Mouse (Mus musculus) megakaryocyte, embryonic 14.5 days (primary cell): ENCODE data around the gene Thbs2. TPM values are rescaled to one million over a fixed set of nuclear protein-coding genes. Genes with fewer than 3 reads are reported as not detected.
"Not testable (repeated sequence)": the region's sequence is repeated elsewhere in the genome, so short reads cannot be mapped to it uniquely, and the experiment has no call there.

Source experiments
- H3K27me3 ChIP-seq: replicated peaks from 2 replicates; pipeline ENCODE3; 2012; ENCODE audit warnings: inconsistent platforms
- H3K36me3 ChIP-seq: replicated peaks from 2 replicates; pipeline ENCODE3; 2012; ENCODE audit warnings: low read length, inconsistent platforms, mixed read lengths
- H3K4me1 ChIP-seq: 2 replicates; pipeline ENCODE4 v1.6.1; 2012; ENCODE audit warnings: inconsistent platforms
- H3K4me3 ChIP-seq: replicated peaks from 2 replicates; pipeline ENCODE3; 2012; ENCODE audit warnings: moderate library complexity, mild to moderate bottlenecking, inconsistent platforms
- H3K9me3 ChIP-seq: 2 replicates; pipeline ENCODE4 v1.6.1; 2012; ENCODE audit warnings: inconsistent platforms
- FLI1 ChIP-seq: IDR thresholded peaks from 2 replicates; pipeline ENCODE4 v1.6.1; 2012; ENCODE audit warnings: low read length, inconsistent platforms, mixed read lengths
- GATA1 ChIP-seq: IDR thresholded peaks from 3 replicates; pipeline ENCODE4 v1.6.1; 2012; ENCODE audit warnings: mixed read lengths, low read length, inconsistent platforms, borderline replicate concordance
- polyA plus RNA-seq: library from polyadenylated mRNA; stranded (reverse); fragments of >175 nt; gene quantifications from 2 replicates; pipeline ENCODE4 v1.2.3, GENCODE M21; 2012; ENCODE audit warnings: low replicate concordance; ENCODE audit not compliant: insufficient read depth

The Thbs2 gene
- polyA plus RNA-seq, 1 experiment = not detected

GRCm38 (mm10) chr17:14640351-14641115 lies 53.5 kb downstream of the Thbs2 start:
- Histone ChIP-seq H3K4me3 (no peak overlapping the region), H3K4me1 (no peaks in the 10 kb centered on the region), H3K36me3 (no peaks in the 10 kb centered on the region), H3K27me3 (no peaks in the 10 kb centered on the region), H3K9me3 (no peaks in the 10 kb centered on the region)
- TF ChIP-seq GATA1 (no peak), FLI1 (no peak)

DNA sequence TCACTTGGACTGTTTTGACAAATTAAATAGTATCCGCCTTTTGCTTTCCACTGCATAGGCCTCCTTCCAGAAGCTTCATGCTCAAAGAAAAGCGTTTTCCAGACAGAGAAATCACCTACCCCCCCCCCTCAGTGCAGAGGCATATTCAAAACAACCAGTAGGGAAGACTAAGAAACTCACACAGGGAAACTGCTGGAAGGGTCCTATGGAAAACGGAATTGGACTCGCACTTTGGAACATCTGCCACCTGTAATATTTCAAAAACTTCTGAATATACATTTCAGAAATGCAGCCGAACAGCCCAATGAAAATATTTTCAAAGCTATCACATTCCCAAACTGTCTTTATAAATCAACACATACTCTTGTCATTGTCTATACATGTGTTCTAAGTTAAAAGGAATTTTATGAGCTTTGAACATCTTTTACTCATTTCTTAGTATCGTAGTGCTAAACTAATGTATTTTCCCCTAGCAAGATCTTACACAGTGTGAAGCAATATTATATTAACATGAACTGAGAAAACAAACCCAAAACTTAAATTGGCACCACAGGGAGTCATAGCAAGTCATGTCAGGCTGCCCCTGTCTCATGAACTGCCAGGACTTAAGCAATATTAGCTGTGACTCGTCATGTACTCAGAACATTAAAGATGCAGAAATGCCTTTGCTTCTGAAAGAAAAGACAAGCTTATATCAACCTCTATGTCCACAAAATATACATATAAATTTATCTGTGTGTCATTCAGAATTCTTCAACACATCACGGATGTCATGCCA lies 58.3 kb downstream of the Thbs2 start:
- H3K4me1 ChIP-seq = no peaks in the 10 kb centered on the region
- TF ChIP-seq GATA1 = no peak
- no peak overlapping the region for H3K4me3 ChIP-seq
- no peaks in the 10 kb centered on the region for H3K27me3 ChIP-seq
- H3K36me3 ChIP-seq = no peaks in the 10 kb centered on the region
- H3K9me3 ChIP-seq = no peaks in the 10 kb centered on the region

GRCm38 (mm10) chr17:14628901-14629300 lies 65.1 kb downstream of the Thbs2 start:
- Histone ChIP-seq H3K4me3 (no peak overlapping the region), H3K36me3 (no peaks in the 10 kb centered on the region), H3K9me3 (no peaks in the 10 kb centered on the region), H3K27me3 (no peaks in the 10 kb centered on the region), H3K4me1 (no peaks in the 10 kb centered on the region)
- TF ChIP-seq GATA1 (no peak), FLI1 (no peak)

- Histone ChIP-seq H3K27me3 (no peaks in the 10 kb centered on the region), H3K4me1 (no peaks in the 10 kb centered on the region), H3K4me3 (peak overlapping the region; percentile 53), H3K9me3 (no peaks in the 10 kb centered on the region), H3K36me3 (no peaks in the 10 kb centered on the region)
- TF ChIP-seq GATA1 (no peak), FLI1 (no peak)
Observed at GRCm38 (mm10) chr17:14627828-14628338, 66.2 kb downstream of the Thbs2 start.

DNA sequence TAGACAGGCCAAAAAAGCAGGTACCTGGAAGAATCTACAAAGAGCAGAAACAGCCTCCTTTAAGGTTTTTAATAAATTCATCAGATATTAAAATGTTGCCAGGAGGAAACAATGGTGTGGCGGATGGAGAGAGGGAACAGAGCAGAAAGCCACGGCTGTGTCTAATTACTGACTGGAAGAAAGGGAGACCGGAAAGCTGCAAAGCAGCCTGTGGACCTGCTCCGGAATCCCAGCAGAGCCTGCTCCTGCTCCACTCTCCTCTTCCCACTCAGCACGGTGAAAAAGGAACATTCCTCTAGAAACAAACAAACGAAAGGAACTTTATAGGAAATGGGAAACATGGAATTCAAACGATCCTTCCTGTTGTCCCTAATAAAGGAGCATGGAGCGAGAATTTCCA lies 69.6 kb downstream of the Thbs2 start:
- Histone ChIP-seq H3K9me3 (no peaks in the 10 kb centered on the region), H3K36me3 (no peaks in the 10 kb centered on the region), H3K4me1 (no peaks in the 10 kb centered on the region), H3K27me3 (no peaks in the 10 kb centered on the region), H3K4me3 (no peak overlapping the region)
- TF ChIP-seq FLI1 (no peak), GATA1 (no peak)

DNA sequence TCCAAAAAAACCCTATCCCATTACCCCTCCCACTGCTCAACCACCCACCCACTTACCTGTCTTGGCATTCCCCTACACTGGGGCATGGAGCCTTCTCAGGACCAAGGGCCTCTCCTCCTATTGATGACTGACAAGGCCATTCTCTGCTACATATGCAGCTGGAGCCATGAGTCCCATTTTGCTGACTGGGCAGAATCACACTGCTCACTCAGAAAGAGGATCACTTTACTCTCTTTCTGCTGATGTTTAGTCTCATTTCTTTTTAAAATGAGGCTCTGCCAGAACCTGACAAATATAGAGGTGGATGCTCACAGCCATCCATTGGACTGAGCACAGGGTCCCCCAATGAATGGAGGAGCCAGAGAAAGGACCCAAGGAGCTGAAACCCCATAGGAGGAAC lies 73.0 kb downstream of the Thbs2 start:
- H3K4me1 ChIP-seq, H3K36me3 ChIP-seq, H3K27me3 ChIP-seq, H3K9me3 ChIP-seq, H3K4me3 ChIP-seq: not testable (repeated sequence)

- no peak overlapping the region for H3K4me3 ChIP-seq
- H3K4me1 ChIP-seq = no peaks in the 10 kb centered on the region
- H3K9me3 ChIP-seq = no peaks in the 10 kb centered on the region
- no peaks in the 10 kb centered on the region for H3K27me3 ChIP-seq
- no peak for TF ChIP-seq GATA1
- TF ChIP-seq FLI1 = no peak
- no peaks in the 10 kb centered on the region for H3K36me3 ChIP-seq
Observed at GRCm38 (mm10) chr17:14620037-14620436, 74.0 kb downstream of the Thbs2 start.

DNA sequence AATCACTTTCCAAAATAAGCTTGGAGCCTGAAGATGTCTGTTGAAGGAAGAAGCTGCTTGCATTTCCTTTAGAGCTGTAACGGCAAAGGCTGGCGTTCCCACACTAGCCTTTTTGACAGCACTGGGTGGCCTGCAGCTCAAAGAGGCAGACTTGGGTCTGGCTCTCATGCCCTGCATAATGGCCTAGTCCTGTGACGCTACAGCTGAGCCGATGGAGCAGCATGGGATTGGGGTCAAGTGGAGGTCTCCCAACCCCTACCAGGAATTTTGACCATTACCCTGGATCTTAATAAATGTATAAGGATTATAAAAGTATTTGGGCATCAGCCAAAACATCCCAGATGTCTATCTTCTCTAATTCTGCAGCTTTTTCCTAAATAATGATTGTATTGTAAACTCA lies 75.0 kb downstream of the Thbs2 start:
- TF ChIP-seq GATA1 (no peak), FLI1 (no peak)
- no peak overlapping the region for H3K4me3 ChIP-seq

More for the DNA sequence above, 75.0 kb downstream of the Thbs2 start:
- no peaks in the 10 kb centered on the region for H3K36me3 ChIP-seq
- H3K4me1 ChIP-seq = no peaks in the 10 kb centered on the region
- H3K9me3 ChIP-seq = no peaks in the 10 kb centered on the region
- no peaks in the 10 kb centered on the region for H3K27me3 ChIP-seq

Other genes starting within 250 kb of the Thbs2 start
- 8.6 and 15.6 TPM in 2 replicates for gene Wdr27, start 248.9 kb upstream of the Thbs2 start, polyA plus RNA-seq
- 2.3 and 3.1 TPM in 2 replicates for gene 1600012H06Rik, start 248.9 kb upstream of the Thbs2 start, polyA plus RNA-seq